Mouse (Mus musculus) MEL (cell line): ENCODE data around the gene Rundc1. TPM values are rescaled to one million over a fixed set of nuclear protein-coding genes. Genes with fewer than 3 reads are reported as not detected.

Source experiments
- DNase-seq: peaks from one replicate; pipeline ENCODE4 v3.0.0; 2011; ENCODE audit warnings: low read depth, low spot score
- H3K27ac ChIP-seq: 2 replicates; pipeline ENCODE4 v1.5.1; 2012; ENCODE audit warnings: low read depth, mild to moderate bottlenecking, control low read depth, low read length, moderate library complexity; ENCODE audit not compliant: control insufficient read depth
- H3K27me3 ChIP-seq, 2 experiments: fragments of 150-350 bp in 1 of 2; sonication (generic) in 1 of 2; 2 replicates each; pipeline ENCODE4 v1.6.1; 2012; ENCODE audit warnings: low read length in 2 of 2, mild to moderate bottlenecking in 2 of 2, improper control_type of control experiment in 1 of 2, moderate library complexity in 1 of 2; ENCODE audit not compliant: insufficient read depth in 2 of 2, control insufficient read depth in 1 of 2
- H3K36me3 ChIP-seq, 2 experiments: 2 replicates each; pipeline ENCODE4 v1.6.1; 2012 to 2014; ENCODE audit warnings: low read length in 2 of 2, improper control_type of control experiment in 1 of 2, inconsistent platforms in 1 of 2, mild to moderate bottlenecking in 1 of 2; ENCODE audit not compliant: insufficient read depth in 2 of 2, control insufficient read depth in 1 of 2
- H3K4me1 ChIP-seq, 2 experiments: fragments of 150-350 bp in 1 of 2; sonication (generic) in 1 of 2; 2 replicates each; pipeline ENCODE4 v1.6.1; 2012; ENCODE audit warnings: low read length in 2 of 2, improper control_type of control experiment in 1 of 2, mild to moderate bottlenecking in 1 of 2; ENCODE audit not compliant: insufficient read depth in 2 of 2, control insufficient read depth in 1 of 2
- H3K4me3 ChIP-seq, 2 experiments: fragments of 150-350 bp in 1 of 2; sonication (generic) in 1 of 2; 2 replicates each; pipeline ENCODE4 v1.5.1; 2012; ENCODE audit warnings: low read depth in 2 of 2, low read length in 2 of 2, mild to moderate bottlenecking in 2 of 2, moderate library complexity in 2 of 2, control low read depth in 1 of 2, improper control_type of control experiment in 1 of 2; ENCODE audit not compliant: control insufficient read depth in 1 of 2, insufficient read depth in 1 of 2
- H3K79me2 ChIP-seq: 2 replicates; pipeline ENCODE4 v1.6.1; 2012; ENCODE audit warnings: mild to moderate bottlenecking, low read length, moderate library complexity; ENCODE audit not compliant: control insufficient read depth, poor library complexity, insufficient read depth
- H3K9ac ChIP-seq: 2 replicates; pipeline ENCODE4 v1.6.1; 2012; ENCODE audit warnings: low read depth, mild to moderate bottlenecking, control low read depth, low read length, moderate library complexity; ENCODE audit not compliant: control insufficient read depth, poor library complexity, severe bottlenecking
- H3K9me3 ChIP-seq: fragments of 150-350 bp; sonication (generic); replicated peaks from 2 replicates; pipeline ENCODE4 v1.6.1; 2012; ENCODE audit warnings: mild to moderate bottlenecking, low read length, improper control_type of control experiment, moderate library complexity; ENCODE audit not compliant: insufficient read depth
- BHLHE40 ChIP-seq: IDR thresholded peaks from 2 replicates; pipeline ENCODE4 v1.6.1; 2012; ENCODE audit warnings: low read depth, mild to moderate bottlenecking, inconsistent platforms, low read length, improper control_type of control experiment, borderline replicate concordance
- CHD1 ChIP-seq: IDR thresholded peaks from 2 replicates; pipeline ENCODE4 v1.6.1; 2012; ENCODE audit warnings: low read depth, mild to moderate bottlenecking, inconsistent platforms, low read length, improper control_type of control experiment
- CHD2 ChIP-seq: IDR thresholded peaks from 2 replicates; pipeline ENCODE4 v1.6.1; 2011; ENCODE audit warnings: low read length, improper control_type of control experiment
- E2F4 ChIP-seq: IDR thresholded peaks from 2 replicates; pipeline ENCODE4 v1.6.1; 2011; ENCODE audit warnings: low read depth, low read length, improper control_type of control experiment, borderline replicate concordance
- EP300 ChIP-seq, 2 experiments: IDR thresholded peaks; 2 replicates each; pipeline ENCODE4 v1.6.1; 2011; ENCODE audit warnings: improper control_type of control experiment in 2 of 2, low read length in 2 of 2, low read depth in 1 of 2, mild to moderate bottlenecking in 1 of 2
- ETS1 ChIP-seq: IDR thresholded peaks from 2 replicates; pipeline ENCODE4 v1.6.1; 2012; ENCODE audit warnings: low read depth, mild to moderate bottlenecking, inconsistent platforms, low read length, improper control_type of control experiment, moderate library complexity
- GATA1 ChIP-seq: IDR thresholded peaks from 2 replicates; pipeline ENCODE4 v1.6.1; 2011; ENCODE audit warnings: low read depth, low read length, improper control_type of control experiment
- HCFC1 ChIP-seq: IDR thresholded peaks from 2 replicates; pipeline ENCODE4 v1.6.1; 2012; ENCODE audit warnings: low read depth, mild to moderate bottlenecking, inconsistent platforms, low read length, improper control_type of control experiment, moderate library complexity
- KAT2A ChIP-seq: conservative IDR thresholded peaks from 2 replicates; pipeline ENCODE4 v1.6.1; 2012; ENCODE audit warnings: low read depth, low read length, improper control_type of control experiment, inconsistent platforms
- MAZ ChIP-seq: IDR thresholded peaks from 2 replicates; pipeline ENCODE4 v1.6.1; 2012; ENCODE audit warnings: low read depth, mild to moderate bottlenecking, inconsistent platforms, low read length, improper control_type of control experiment
- MEF2A ChIP-seq: IDR thresholded peaks from 2 replicates; pipeline ENCODE4 v1.6.1; 2014; ENCODE audit warnings: low read depth, mild to moderate bottlenecking, inconsistent platforms, low read length, improper control_type of control experiment; ENCODE audit not compliant: poor library complexity, insufficient replicate concordance, severe bottlenecking; ENCODE audit errors: extremely low read depth
- MXI1 ChIP-seq: IDR thresholded peaks from 2 replicates; pipeline ENCODE4 v1.6.1; 2011; ENCODE audit warnings: mild to moderate bottlenecking, low read depth, low read length, improper control_type of control experiment
- NELFE ChIP-seq: IDR thresholded peaks from 2 replicates; pipeline ENCODE4 v1.6.1; 2011; ENCODE audit warnings: low read depth, low read length, improper control_type of control experiment
- POLR2A ChIP-seq, 2 experiments: IDR thresholded peaks; 2 replicates each; pipeline ENCODE4 v1.6.1; 2011 to 2012; ENCODE audit warnings: low read length in 2 of 2, mild to moderate bottlenecking in 2 of 2, control low read depth in 1 of 2, improper control_type of control experiment in 1 of 2, low read depth in 1 of 2, moderate library complexity in 1 of 2; ENCODE audit not compliant: control insufficient read depth in 1 of 2, insufficient read depth in 1 of 2, poor library complexity in 1 of 2
- POLR2AphosphoS2 ChIP-seq: IDR thresholded peaks from 2 replicates; pipeline ENCODE4 v1.6.1; 2011; ENCODE audit warnings: low read length, improper control_type of control experiment
- RCOR1 ChIP-seq: IDR thresholded peaks from 2 replicates; pipeline ENCODE4 v1.6.1; 2012; ENCODE audit warnings: low read depth, mild to moderate bottlenecking, inconsistent platforms, low read length, improper control_type of control experiment
- SIN3A ChIP-seq: IDR thresholded peaks from 2 replicates; pipeline ENCODE4 v1.6.1; 2012; ENCODE audit warnings: low read length, improper control_type of control experiment, inconsistent platforms
- TAL1 ChIP-seq: IDR thresholded peaks from 2 replicates; pipeline ENCODE4 v1.6.1; 2012; ENCODE audit warnings: mild to moderate bottlenecking, inconsistent platforms, low read length, moderate library complexity, mixed read lengths
- TBP ChIP-seq: IDR thresholded peaks from 2 replicates; pipeline ENCODE4 v1.8.0; 2011; ENCODE audit warnings: low read depth, low read length, improper control_type of control experiment
- TCF12 ChIP-seq: IDR thresholded peaks from 2 replicates; pipeline ENCODE4 v1.6.1; 2014; ENCODE audit warnings: low read depth, mild to moderate bottlenecking, inconsistent platforms, low read length, improper control_type of control experiment, moderate library complexity
- polyA plus RNA-seq, 2 experiments: library from polyadenylated mRNA; stranded (reverse) in 1 of 2; unstranded in 1 of 2; fragments of >175 nt in 1 of 2; fragments of >200 nt in 1 of 2; gene quantifications; 2 replicates each; pipeline versions ENCODE4 v1.2.1 to v1.2.4; 2012; ENCODE audit warnings: low replicate concordance in 2 of 2, low read depth in 1 of 2; ENCODE audit not compliant: insufficient read length in 2 of 2, insufficient read depth in 1 of 2, missing spikeins in 1 of 2
- total RNA-seq: library from RNA; depleted of rRNA; stranded (reverse); fragments of 300-350 nt; gene quantifications from 2 replicates; pipeline ENCODE4 v1.2.3, GENCODE M21; 2012

Rundc1 gene
- total and polyA plus RNA-seq, 3 experiments: 9.2 to 13.1 TPM; not detected in 1

DNA sequence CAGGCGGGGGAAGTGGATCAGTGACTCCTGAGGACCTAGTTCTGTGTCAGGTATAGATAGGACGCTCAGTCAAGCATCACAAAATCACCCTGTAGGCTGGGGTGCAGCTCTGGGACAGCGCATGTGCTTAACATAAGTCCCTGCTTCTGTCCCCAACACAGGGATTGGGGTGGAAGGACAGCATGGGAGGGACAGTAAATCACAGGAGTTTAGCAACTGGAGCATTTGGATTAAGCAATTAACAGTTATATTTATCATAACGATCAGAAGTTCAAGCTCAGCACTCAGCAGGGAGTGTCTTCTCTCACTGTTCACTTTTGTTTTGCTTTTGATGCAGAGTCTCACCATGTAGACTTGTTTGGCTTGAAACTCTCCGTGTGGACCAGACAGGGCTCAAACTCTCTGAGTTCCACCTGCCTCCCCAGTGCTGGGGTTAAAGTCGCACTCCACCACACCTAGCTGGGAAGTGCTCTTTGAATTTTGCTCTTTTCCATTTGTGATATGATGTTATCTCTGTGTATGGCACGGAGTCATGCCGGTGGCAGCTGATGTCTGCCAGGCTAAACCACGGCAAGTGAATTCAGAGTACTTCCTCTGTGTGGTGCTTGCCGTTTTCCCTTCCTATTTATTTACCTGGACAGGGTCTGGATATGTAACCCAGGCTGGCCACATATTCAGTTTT lies 27.3 kb downstream of the Rundc1 start:
- peaks cover 2 to 24% of the 10 kb centered on the region in 2 experiments; a peak in 3 of 4 replicates for H3K36me3 ChIP-seq
- peaks cover 17 to 29% of the 10 kb centered on the region in 2 experiments for H3K4me1 ChIP-seq
- H3K9ac ChIP-seq: peak overlapping the region; percentile 0
- no peaks in the 10 kb centered on the region for H3K27me3 ChIP-seq
- H3K4me3 ChIP-seq: peak overlapping the region; percentile 1 to 37
- TF ChIP-seq TAL1 (0 out of 2 replicates have a peak, but pooled peaks have one; percentile 15), ETS1 (peak; percentile 61), MXI1 (peak; percentile 26; the same call in 1 of the 2 replicates), MAZ (no peak), BHLHE40 (peak; percentile 41; the same call in 1 of the 2 replicates), E2F4 (no peak), GATA1 (peak; percentile 14; the same call in 1 of the 2 replicates), TCF12 (0 out of 2 replicates have a peak, but pooled peaks have one; percentile 13), SIN3A (peak; percentile 39; the same call in 1 of the 2 replicates), CHD2 (no peak), CHD1 (0 out of 2 replicates have a peak, but pooled peaks have one; percentile 56), EP300 (IDR thresholded peaks at IDR 0.05; ENCODE audit: low read depth in 1 of 2, low read length in 2 of 2) (peak; percentile 1 to 45; a peak in 2 of 4 replicates)
- TF ChIP-seq, all 39 proteins: peak for 9
- peak; percentile 49 for DNase-seq
- no peaks in the 10 kb centered on the region for H3K9me3 ChIP-seq
- H3K27ac ChIP-seq: peak overlapping the region; percentile 18
- H3K79me2 ChIP-seq: peaks cover 1% of the 10 kb centered on the region

- Histone ChIP-seq H3K36me3 (peaks cover 2 to 24% of the 10 kb centered on the region in 2 experiments; a peak in 3 of 4 replicates), H3K4me3 (no peak overlapping the region), H3K4me1 (peaks cover 15 to 25% of the 10 kb centered on the region in 2 experiments), H3K27ac (no peak overlapping the region), H3K79me2 (no peaks in the 10 kb centered on the region; the same call in 1 of the 2 replicates), H3K27me3 (no peaks in the 10 kb centered on the region)
- TF ChIP-seq CHD2 (no peak), MXI1 (no peak), POLR2A (IDR thresholded peaks at IDR 0.05; ENCODE audit: control insufficient read depth in 1 of 2, insufficient read depth in 1 of 2, low read depth in 1 of 2, low read length in 2 of 2, poor library complexity in 1 of 2) (no peak), KAT2A (no peak), POLR2AphosphoS2 (no peak), EP300 (IDR thresholded peaks at IDR 0.05; ENCODE audit: low read depth in 1 of 2, low read length in 2 of 2) (no peak), CHD1 (no peak), HCFC1 (no peak), TBP (no peak), NELFE (no peak), MEF2A (no peak), RCOR1 (no peak), E2F4 (no peak)
- TF ChIP-seq, all 39 proteins: peak for 0
- H3K9me3 ChIP-seq: no peaks in the 10 kb centered on the region
- no peak overlapping the region for H3K9ac ChIP-seq
- no peak for DNase-seq
Measured at GRCm38 (mm10) chr11:101454702-101455101, 29.8 kb downstream of the Rundc1 start.
